Mouse (Mus musculus) left cerebral cortex, adult 18-20 months (tissue): Measurements from ENCODE around the gene Mep1a. TPM values are rescaled to one million over a fixed set of nuclear protein-coding genes. Genes with fewer than 3 reads are reported as not detected.
"Not testable (repeated sequence)": the region's sequence is repeated elsewhere in the genome, so short reads cannot be mapped to it uniquely, and the experiment has no call there.

ENCODE experiments used
- DNase-seq, 2 experiments: peaks; one replicate each; pipeline ENCODE4 v3.0.0; 2021 to 2022; ENCODE audit warnings: low spot score in 2 of 2, mixed read lengths in 1 of 2
- long read RNA-seq, 2 experiments: library from polyadenylated mRNA; stranded (forward); transcript quantifications; one replicate each; pipeline ENCODE4 v2.0.0; 2021
- total RNA-seq, 2 experiments: library from RNA; stranded (reverse); gene quantifications; 2 replicates each; pipeline ENCODE4 v1.2.3; 2021

The Mep1a gene
- not detected for total RNA-seq
- long read RNA-seq, experiment 1, result 0 reads
- long read RNA-seq, experiment 2, result 0 reads

DNA sequence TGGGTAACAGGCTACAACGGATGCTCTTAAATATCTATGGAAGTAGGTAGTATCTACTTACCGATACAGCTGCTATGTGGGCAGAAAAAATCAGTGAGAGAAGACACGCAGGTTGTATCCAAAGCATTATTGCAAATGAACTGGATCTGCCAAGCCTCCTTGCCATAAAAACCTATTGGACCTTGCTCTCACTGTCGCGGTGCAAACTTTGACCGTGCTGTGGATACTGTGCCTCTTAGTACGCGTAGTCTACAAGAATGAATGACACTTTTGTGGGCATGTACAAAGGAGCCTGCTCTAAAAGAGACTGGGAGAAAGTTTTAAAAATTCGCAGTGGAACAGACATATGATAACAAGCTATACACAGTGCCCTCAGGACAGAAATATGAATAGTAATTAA is at the start of gene Mep1a:
Mep1a (minus strand) TSS at position 221 of the 400 bp plus-strand sequence.
- no peak for DNase-seq

DNA sequence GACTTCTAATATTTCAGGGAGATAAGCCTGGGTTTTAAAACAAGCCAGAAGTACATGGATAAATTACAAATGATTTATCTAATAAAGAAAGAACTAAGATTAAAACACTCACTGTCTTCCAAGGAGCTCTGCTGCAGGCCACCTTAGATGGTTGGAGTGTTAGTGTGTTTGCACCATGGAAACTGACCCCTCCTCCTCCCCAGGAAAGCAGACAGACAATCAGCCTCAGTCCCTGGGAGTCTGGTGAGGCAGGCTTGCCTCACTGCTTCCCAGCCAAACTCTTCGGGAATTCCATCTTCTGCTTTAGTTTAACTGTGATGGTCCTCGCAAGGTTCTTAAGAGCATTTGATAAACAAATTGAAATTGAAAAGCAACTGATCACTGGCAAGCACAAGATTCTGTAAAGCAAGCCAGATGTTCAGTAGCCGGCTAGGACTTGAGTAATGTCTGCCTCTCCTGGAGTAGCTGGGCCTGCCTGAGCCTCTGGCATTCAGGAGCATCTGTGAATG is 48.6 kb upstream of the Mep1a start:
- no peak for DNase-seq

DNA sequence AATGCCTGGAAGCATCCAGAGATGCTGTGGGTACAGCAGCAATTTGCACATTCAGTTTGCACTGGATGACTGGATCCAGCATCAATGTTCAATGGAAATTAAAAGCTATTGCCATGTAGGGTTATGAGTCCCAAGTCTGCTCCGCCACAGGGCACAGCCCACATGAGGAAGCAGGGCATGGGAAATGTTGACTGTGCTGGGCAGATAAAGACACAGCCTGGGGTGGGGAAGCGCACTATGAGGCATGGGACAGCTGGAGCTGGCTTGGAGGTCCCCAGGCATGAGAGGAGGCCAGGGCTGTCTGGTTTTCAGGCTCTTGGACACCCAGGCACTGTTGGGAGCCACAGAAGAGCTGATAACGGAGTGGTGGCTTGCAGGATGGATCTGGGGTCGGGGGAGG is 41.4 kb upstream of the Mep1a start:
- no peak for DNase-seq

DNA sequence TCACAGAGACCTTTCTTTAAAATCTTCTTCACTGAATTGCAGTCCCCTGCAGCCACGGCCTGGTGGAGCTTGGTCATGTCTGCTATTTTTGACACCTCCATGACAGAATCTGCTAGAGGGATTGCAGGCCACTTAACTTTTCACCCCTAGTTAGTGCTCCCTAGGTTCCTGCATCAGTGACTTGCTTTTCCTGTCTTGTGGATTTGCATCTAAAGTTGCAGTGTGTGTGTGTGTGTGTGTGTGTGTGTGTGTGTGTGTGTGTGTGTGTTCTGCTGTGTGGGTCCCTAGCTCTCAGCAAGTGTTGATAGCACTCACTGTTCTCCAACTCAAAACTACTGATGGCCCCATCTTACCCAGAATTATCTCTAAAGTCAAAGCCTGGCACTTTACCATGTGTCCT is 40.9 kb upstream of the Mep1a start, which contains the start of gene Ankrd66:
Ankrd66 (minus strand) TSS at position 101 of the 400 bp plus-strand sequence.
- DNase-seq, result no peak

DNA sequence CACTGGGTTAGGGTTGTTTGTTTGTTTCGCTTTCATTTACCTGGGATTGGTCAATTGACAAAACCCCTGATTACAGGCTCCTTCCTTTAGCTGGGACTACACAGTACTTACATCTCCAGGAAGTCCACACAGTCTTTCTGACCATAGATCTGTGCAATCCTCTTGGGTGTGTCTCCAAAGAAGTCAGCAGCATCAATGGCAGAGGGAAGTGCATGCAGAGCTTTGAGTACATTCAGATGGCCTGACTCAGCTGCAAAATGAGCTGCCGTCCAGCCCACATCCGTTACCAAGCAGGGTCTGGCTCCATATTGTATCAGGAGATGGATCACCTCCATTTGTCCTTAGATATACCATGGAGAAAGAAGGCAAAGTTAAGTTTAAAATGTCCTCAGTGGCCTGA is 36.2 kb upstream of the Mep1a start:
- DNase-seq, result no peak

DNA sequence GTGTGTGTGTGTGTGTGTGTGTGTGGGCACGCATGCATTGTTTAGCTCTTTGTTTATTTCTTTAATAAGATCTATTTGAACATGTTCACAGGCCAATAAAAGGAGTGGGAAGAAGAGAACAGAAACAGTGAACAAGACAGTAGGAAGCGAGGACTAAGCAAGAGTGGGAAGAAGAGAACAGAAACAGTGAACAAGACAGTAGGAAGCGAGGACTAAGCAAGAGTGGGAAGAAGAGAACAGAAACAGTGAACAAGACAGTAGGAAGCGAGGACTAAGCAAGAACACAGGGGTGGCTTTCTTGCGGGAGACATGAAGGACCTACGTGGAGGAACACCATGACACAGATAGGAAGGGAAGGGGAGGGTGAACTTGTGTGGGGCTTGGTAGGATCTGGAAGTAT is 34.2 kb upstream of the Mep1a start:
- DNase-seq, result not testable (repeated sequence)

DNA sequence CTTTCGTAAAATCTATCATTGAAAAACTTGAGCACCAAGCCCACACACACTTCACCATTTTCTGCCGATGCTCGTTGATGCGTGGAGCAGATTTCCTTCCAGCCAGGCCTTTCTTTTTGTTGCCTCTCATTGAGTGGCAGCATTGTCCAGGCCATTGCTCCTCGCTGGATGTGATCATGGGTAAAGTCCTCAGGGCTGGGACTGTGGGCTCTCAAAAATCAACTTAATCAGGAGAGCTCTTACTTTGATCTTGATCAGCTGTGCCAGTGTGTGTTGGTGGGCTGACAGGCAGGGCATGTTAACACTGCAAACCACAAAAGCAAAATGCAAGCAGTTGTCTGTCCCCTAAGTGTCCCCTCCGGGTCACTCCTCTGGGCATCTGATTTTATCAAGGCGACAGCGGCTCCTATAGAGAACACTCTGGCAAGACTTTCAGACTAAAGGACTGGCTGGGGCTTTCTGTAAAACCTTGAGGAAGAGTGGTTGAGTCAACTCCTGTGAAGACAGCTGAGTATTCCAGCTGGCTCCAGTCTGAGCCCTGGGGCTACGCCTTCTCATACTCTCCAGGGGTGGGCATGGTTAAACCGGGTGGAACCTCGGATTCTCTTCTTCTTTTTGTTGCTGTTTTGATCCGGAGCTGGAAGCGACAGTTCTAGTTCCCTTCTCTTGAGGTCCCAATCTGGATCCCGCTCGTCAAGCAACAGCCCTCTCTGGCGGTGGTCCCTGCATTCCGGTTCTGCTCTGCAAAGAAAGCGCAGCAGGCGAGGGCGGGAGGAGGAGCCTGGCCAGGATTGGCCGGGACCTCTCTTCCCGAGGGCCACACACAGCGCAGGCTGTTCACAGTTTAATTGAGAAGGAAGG is 32.0 kb upstream of the Mep1a start:
- DNase-seq, result peak; percentile 5

DNA sequence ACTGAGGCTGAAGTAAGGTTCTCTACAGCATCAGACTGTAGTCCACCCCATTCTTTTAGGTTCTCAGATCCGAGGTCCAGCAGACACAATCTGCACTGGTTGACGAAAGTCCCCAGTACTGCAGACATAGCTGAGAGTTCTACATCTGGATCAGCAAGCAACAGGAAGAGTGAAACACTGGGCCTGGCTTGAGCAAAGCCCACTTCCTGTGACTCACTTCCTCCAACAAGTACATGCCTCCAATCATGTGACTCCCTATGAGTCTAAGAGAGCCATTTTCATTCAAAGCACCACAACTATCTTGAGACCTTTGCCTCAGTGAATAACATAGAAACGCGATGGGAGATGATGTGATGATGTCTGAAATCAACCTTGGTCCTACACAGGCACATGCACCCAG is 28.6 kb upstream of the Mep1a start:
- DNase-seq, result no peak

DNA sequence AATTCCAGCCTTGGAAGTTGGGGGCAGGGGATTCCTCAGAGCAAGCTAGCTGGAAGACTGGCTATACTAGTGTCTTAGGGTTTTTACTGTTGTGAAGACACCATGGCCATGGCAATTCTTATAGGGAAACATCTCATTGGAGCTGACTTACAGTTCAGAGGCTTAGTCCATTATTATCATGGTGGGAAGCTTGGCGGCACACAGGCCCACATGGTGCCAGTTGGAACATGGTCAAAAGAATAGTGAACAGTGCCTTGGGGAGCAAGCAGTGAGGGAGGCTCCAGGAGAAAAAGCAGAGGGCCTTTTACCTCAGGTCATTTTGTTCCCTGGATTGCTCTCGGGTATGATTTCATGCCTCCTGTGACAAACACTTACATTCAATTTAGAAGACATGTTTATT is 27.9 kb upstream of the Mep1a start:
- no peak for DNase-seq

DNA sequence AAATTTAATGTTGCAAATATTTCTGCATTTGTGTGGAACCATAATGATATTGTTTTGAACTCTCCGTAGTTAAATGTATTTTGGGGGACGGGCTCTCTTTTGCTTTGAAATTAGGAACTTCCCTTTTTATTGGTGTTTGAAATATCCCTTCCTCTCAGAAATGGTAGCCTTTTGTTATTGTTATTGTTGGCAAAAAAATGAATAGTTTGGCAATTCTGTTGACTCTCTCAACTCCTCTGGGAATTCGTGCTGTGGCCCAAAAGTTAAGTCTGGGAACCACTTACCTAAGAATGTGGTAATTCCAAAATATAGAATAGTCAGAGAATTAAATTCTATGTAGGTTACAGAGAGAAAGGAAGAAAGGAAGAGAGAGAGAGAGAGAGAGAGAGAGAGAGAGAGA is 17.6 kb upstream of the Mep1a start:
- DNase-seq, result no peak

DNA sequence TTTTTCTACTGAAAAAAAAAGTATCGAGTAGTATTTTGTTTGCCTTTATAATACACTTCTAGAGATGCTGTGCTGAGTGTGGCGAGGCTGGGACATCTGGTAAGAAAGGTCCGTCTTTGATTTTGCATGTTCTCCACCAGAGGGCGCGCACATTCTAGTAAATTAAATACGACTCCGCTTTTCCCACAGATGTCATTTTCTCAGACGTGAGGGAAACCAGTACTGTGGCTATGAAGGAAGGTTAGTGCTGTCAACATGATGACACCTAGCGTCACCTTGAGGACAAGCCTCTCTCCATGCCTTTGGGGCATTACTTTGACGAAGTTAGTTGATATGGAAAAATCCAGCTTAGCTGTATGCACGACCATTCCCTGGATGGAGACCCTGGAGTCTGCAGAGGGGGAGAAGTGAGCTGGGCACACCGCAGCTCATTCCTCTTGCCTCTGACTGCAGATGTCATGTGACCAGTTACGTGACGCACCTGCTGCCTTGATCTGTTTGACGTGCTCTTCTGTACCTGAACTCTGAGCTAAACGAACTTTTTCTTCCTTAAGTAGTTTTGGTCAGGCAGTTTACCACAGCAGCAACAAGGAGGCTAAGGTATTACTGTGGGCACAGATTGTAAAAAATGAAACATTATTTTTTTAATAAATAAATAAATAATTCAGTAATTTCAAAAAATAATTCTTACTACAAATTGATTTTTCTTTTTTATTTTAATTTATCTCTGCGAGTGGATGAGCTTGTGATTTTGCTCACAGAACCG is 16.2 kb upstream of the Mep1a start:
- DNase-seq, result peak; percentile 69 to 78

DNA sequence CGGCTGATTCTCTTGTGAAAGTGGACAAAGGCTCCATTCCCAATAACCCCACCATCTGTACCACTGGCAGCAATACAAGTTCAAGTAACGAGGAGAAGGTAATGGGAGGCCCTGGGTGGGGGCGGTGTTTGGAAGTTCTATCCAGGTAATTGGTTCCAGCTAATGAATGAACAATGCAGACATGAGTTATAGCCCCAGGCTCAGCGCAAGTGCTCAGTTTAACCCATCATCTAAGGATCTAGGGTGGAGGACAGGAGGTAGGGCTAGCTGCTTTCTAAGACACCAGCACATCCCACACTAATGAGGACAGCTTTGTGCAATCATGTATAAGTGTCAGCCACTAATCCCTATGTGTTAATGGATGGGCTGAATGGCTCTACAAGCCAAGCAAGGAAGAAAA is 8.2 kb upstream of the Mep1a start:
- DNase-seq, result no peak

DNA sequence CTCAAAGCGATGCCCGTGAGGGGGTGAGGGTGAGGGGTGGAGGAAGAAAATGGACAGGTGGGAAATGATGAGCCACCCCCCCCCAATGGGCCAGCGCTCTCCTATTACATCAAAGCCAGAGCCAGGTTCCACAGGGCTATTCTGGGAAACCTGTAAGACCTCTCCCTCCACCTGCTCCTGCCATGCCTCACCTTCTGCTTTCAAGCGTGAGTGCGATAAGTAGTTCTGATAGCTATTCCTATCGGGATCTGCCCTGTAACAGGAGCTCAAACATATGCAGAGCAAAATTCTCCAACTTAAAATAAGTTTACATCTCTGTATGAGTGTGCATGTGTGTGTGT is 2.0 kb upstream of the Mep1a start:
- DNase-seq, result no peak

DNA sequence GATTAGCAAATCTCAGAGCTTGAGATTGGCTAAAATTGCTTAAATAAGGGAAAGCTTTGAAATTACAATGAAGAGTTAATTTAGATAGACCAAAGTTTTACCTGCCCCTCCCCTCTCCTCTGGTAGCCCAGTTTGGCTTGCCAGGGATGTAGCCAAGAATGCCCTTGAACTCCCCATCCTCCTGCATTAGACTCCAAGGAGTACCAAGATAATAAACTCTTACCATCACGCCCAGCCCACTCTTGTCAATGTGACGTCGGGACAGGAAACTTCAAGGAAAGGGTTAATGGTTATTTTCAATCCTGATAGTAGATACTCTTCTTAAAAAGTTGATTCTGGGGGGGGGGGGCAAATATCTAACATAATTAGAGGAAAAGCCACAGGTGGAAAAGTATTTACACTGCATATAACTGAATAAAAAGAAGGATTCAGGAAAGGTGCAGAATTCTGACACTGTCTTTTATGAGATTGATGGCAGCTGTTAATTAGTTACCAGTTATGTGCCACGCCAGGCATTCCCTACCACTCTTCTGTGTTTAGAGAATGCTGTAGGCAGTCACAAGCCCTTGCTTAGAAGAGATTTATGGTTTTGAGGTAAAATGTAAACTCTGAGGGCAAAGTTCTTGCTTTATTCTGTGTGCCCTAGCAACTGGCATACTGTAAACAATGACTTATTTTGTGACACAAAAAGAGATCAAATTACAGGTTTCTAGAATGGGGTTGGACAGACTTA is 1.4 kb upstream of the Mep1a start:
- DNase-seq, result no peak

DNA sequence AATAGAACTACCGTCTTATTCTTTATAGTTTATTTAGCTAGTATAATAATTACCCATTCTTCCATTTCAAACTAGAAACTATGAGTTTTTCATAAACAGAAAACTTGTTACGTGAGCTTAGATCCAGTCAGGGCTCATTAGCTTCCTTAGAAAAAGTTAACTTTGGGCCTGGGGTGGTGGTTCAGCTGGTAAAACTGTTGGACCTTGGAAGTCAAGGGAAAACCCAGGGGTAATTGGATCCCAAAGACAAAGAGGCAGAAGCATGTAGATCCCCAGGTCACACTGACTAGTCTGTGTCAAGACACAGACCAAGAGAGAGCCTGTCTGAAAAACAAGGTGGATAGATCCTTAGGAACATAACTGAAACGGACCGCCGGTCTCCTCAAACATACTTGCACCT is 981 bp downstream of the Mep1a start:
- DNase-seq, result no peak

DNA sequence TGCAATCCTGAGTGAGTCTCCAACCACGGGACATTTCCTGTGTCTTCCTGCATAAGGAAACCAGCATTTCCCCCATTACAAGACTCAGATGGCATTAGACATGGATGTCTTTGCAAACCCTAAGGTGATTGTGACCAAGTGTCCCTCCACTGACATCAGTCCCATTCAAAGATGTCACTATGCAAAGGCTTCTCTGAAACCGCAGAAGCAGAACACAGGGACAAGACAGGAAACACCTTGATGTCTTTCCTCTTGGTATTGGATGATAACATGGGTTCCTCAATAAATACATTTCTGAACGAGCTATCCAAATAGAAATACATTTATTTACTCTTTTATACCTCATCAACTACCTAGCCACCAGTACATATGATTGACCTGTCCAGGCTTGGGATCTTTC is 1.4 kb downstream of the Mep1a start:
- no peak for DNase-seq

DNA sequence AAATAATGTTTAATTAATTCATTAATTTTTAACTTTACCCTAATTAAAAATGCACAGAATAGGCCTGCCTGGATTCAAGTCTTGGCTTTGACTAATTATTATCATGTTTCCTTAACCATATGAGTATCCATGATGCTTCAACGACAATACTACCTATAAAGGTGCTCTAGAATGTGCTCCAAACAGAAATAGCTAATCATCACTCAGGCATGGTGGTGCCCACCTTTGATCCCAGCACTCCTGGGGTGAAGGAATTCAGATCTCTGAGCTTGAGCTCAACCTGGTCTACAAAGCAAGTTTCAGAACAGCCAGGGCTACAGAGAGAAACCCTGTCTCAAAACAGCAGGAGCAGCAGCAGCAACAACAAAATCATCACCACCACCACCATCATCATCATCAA is 2.1 kb downstream of the Mep1a start:
- no peak for DNase-seq

DNA sequence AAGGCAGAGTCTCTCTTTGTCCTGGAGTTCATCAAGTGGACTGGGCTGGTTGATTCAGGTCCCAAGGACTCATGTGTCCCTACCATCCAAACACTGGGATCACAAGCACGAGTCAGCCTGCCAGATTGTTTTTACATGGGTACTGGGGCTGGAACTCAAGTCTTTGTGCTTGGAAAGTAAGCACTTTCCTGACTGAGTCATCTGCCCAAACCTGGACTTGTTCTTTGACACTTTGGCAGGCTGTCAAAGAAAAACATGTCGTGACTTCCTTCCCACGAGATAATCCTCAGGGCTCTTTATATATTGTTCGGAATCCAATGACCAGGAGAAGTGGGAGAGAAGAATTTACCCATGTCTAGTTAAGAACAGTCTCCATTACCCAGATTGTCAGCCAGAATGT is 5.1 kb downstream of the Mep1a start:
- no peak for DNase-seq

DNA sequence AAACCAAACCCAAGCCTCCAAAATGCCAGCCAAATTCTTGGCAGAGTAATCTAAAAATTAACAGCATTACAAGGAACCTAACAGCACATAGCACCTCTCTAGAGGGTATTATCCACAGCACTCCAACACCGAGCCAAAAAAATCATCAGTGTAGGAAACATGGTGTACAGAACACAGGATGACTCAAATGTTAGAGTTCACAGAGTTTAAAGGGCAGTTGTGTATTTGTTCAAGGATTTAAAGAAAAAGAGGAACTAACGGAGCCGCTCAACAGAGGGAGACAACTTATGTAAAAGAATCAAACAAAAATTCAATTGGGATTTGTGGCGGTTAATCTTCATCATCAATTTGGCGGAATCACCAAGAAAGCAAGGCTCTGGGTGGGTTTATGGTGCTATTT is 7.1 kb downstream of the Mep1a start:
- no peak for DNase-seq

DNA sequence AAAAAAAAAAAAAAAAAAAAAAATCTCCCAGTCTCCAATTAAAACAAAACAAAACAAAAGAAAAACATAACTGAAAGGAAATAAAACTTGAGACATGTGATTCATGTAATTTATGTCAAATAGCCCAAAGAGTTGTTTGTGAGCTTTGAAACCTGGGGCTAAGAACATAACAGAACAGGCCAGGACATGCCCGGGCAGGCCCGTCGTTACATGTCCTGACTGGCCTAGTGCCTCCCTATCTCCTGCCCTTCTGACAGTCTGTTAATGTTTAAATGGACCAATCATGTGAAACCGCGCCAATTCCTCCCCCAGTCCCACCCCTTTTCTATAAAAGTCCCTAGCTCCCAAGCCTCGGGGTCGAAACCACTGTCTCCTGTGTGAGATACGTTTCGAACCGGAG is 12.2 kb downstream of the Mep1a start:
- not testable (repeated sequence) for DNase-seq

DNA sequence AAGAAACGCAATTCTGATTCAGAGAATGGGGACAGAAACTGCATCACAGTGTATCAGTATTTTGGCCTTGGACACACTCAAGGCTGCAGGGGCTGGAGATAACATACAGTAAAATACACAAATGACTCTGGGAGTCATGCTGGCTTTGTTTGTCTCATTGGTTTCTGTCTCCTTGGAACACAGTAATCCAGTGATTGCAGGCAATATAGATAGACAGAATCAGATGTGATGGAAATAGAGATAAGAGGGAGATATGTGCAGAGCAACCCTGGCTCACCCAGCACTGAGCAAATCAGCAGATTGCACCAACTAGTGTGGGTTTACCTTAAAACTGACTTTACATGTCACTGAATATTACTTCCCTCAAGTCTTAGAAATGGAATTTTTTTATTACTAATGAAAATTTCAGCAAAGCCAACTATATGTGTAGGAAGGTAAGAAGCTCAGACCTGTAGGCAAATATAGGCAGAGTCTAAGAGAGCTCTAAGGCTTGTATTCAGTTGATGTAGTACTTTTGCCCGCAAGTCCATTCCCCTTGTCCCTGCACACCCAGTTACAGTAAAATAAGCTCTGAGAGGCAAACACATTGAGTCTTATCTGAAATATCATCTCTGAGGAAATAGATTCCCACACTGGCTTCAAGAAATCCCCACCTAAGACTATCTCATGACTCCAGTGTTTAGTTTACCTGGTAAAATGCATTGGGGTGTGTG is 14.0 kb downstream of the Mep1a start:
- DNase-seq, result no peak
